Mouse (Mus musculus) effector memory CD4-positive, alpha-beta T cell, adult 5 months (primary cell): ENCODE measurements around the gene Ugt1a8. TPM values are rescaled to one million over a fixed set of nuclear protein-coding genes. Genes with fewer than 3 reads are reported as not detected.

Experiments used
- polyA plus RNA-seq: library from polyadenylated mRNA; unstranded; fragments of 100-300 nt; shearing (Covaris generic); gene quantifications from one replicate; pipeline ENCODE4 v1.2.1, GENCODE M21; 2017

The Ugt1a8 gene
- not detected for polyA plus RNA-seq

DNA sequence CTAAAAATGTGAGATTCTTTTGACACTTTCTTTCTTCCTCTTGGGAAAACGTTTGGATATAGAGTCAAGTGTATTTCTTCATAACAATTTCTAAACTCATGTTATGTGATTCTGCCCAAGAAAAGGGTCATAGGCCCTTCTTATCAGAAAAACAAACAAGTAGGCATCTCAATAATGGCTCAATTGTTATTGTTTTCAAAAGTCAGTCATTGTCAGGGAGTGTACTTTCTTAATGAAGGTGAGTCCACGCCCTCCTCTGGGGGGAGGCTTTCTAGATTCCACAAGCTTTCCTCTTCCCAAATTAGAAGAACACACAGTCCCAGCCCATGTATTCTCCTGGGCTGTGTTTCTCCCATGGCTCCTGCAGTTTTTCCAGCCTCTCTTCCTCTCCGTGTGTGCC lies at the start of gene Ugt1a8:
Gene Ugt1a8 (plus strand): TSS at position 301 of the 400 bp plus-strand sequence.

DNA sequence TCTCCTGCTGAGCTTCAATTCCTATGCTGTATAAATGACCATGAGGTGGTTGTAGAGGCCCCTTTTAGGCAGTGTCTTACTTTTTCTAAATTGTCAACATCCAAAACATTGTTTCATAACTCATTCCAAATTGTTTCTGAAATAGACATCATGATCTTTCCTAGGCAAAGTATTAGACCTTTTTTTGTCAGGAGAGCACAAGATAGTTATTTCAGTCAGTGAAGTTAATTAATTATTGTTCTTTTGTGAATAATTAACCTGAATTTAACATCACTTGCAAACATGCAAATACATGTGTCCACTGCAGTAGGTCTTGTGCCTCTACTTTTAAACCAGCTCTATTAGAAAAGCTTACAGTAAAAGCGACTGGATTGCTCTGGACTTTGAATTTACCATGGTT lies 32.5 kb upstream of the Ugt1a8 start, which contains the start of gene Ugt1a10:
Gene Ugt1a10 (plus strand): TSS at position 301 of the 400 bp plus-strand sequence.

GRCm38 (mm10) chr1:88070495-88070894 lies 17.1 kb upstream of the Ugt1a8 start, which contains the start of gene Ugt1a9:
Gene Ugt1a9 (plus strand): TSS chr1:88070800.

DNA sequence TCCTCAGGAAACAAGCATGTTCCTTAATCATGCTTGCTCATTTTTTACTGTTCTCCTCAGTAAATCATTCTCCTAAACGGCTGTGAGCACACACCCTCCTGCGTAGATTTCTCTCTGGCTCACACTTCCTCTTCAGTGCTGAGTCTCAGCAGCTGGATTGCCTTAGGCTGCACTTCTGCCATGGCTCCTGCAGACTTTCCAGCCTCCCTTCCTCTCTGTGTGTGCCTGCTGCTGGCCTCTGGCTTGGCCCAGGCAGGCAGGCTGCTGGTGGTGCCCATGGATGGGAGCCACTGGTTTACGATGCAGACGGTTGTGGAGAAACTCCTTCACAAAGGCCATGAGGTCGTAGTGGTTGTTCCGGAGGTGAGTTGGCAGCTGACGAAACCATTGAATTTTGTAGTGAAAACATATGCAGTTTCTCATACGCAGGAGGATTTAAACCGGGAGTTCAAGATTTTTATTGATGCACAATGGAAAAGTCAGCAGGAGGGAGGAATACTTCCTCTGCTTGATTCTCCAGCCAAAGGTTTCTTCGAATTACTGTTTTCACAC lies 7.4 kb downstream of the Ugt1a8 start, which contains the start of gene Ugt1a7c:
Gene Ugt1a7c (plus strand): TSS at position 122 of the 552 bp plus-strand sequence.

DNA sequence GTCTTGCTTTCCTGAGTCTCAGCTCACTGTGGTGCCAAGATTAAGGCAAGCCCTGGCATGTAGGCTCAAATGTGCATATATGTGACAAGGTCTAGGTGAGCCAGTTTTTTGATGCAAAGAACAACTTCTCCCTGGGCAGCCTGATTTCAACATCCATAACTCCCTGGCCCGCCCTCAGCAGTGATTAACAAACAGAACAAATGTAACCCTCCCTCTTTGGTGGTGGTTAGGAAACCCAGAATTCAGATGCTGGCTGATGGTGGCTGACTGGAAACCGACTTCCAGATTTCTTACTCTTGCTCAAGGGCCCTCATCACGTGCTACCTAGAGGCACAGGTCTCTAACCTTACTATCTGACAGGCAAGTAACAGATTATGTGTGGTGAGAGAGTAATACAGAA lies 15.4 kb downstream of the Ugt1a8 start, which contains the start of gene Ugt1a6b:
Gene Ugt1a6b (plus strand): TSS at position 234 of the 400 bp plus-strand sequence.

DNA sequence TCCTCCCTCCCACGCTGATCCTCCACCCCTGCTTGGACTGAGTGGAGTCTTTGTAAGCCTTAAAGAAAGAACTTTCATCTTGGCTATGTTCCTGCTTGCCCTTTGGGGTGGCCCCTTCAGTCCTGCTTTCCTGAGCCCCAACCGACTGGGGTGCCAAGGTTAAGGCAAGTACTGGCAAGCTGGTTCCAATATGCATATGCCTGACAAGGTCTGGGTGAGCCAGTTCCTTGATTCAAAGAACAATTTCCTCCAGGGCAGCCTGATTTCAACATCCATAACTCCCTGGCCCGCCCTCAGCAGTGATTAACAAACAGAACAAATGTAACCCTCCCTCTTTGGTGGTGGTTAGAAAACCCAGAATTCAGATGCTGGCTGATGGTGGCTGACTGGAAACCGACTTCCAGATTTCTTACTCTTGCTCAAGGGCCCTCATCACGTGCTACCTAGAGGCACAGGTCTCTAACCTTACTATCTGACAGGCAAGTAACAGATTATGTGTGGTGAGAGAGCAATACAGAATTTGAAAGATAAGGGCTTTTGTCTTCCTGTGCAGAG lies 46.9 kb downstream of the Ugt1a8 start, which contains the start of gene Ugt1a6a:
Gene Ugt1a6a (plus strand): TSS at position 353 of the 555 bp plus-strand sequence.

DNA sequence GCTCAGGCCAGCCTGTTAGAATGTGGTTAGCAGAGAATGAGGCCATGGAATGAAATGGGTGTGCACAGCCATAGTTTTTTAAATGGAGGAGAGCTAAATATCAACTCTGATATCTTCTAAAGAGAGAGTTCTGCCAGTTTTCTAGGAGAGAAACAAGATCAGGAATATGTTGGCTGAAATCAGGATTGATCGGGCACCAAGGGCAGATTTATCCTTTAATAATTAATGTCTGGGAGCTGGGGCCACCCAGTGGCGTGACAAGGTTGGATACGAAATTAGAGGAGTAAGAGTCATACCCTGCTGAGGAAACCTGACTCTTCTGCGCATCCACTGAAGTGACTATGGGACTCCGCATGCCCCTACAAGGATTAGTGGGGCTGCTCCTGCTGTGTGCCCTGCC lies 78.1 kb downstream of the Ugt1a8 start, which contains the start of gene Ugt1a5:
Gene Ugt1a5 (plus strand): TSS at position 302 of the 400 bp plus-strand sequence.

DNA sequence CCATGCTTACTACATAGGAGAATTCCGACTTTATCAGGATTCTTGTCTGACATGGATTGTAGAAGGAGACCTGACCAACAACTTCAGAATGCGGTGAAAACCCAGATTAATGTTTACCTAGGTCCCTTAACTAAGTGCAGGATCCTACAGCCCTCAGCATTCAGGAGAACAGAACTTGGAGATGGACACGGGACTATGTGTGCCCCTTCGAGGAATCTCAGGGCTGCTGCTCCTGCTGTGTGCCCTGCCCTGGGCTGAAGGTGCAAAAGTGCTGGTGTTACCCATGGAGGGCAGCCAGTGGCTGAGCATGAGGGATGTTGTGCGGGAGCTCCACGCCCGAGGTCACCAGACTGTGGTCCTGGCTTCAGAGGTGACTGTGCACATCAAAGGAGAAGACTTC lies 112.8 kb downstream of the Ugt1a8 start, which contains the start of gene Ugt1a2:
Gene Ugt1a2 (plus strand): TSS at position 146 of the 400 bp plus-strand sequence.

DNA sequence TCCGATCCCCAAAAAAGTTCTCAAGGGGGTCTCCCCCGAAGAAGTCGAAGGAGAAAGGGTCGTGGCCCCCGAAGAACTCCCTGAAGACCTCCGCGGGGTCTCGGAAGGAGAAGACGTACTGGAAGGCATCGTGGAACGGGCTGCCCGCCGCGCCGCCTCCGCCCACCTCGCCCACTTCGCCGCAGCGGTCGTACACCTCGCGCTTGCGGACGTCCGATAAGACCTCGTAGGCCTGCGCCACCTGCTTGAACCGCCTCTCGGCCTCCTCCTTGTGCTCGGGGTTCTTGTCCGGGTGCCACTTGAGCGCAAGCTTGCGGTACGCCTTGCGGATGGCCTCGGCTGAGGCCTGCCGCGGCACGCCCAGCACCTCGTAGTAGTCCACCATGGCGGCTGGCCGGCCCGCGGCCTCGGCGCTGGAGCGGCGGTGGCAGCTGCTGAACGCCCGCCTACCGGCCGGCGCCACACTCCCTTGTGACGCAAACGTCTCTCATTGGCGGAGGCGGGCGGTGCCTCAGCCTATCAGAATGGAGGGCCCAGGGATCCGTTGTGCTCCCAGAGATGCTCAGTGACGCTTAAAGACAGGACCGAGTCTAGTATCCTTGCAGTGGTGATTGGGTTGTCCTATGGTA lies 117.8 kb downstream of the Ugt1a8 start, which contains the start of gene Dnajb3:
Gene Dnajb3 (minus strand): TSS at position 489 of the 629 bp plus-strand sequence.

DNA sequence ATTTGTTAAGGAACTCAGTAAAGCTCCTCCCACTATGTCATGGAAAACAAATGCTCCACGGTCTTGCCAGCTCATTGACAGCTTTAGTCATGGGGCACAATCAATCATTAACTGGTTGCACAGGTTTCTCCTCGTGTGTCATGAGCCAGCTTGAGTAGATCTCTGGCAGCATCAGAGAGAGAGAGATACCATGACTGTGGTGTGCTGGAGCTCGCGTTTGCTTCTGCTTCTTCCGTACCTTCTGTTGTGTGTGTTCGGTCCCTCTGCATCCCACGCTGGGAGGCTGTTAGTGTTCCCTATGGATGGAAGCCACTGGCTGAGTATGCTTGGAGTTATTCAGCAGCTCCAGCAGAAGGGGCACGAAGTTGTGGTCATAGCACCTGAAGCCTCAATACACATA lies 124.2 kb downstream of the Ugt1a8 start, which contains the start of gene Ugt1a1:
Gene Ugt1a1 (plus strand): TSS at position 148 of the 400 bp plus-strand sequence.

DNA sequence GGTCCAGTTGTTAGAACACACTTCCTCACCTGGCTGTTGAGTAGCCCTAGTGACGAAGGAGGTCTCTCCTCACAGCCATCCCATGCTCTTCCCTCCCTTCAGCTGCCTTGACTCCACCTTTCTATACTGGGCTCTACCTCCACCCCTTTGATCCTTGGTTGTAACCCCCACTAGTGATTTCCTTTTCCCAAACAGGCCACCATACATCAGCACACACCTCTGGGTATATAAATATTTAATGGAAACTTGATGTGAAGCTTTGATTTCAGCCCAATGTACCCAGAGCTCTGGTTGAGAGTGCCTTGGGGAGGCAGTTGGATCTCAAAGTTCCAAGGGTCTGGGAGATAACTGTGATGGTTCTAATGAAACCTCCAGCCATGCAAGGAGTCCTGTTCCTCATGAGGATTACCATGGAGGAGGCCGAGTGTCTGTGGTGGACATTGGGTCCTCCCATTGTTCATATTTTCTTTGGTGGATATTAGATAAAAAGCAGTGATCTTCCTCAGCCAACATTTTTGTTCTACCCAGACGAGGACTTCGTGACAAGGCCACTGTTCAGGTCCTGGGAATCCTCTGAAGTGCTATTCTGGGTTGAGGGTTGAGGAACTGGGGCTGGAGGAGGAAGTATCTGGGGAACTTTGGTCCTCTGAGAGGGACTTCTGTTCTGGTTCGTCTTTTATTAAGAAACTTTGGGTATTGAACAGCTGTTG lies 139.2 kb downstream of the Ugt1a8 start, which contains the start of gene Mroh2a:
Gene Mroh2a (plus strand): TSS at position 317 of the 710 bp plus-strand sequence.

Other genes starting within 250 kb of the Ugt1a8 start
- gene Dgkd, start 234.5 kb upstream of the Ugt1a8 start, polyA plus RNA-seq, result 108 TPM
- 12.6 TPM for gene Usp40, start 79.3 kb upstream of the Ugt1a8 start, polyA plus RNA-seq
- gene Ugt1a10, start 32.4 kb upstream of the Ugt1a8 start, polyA plus RNA-seq, result not detected
- not detected for gene Ugt1a9, start 17.0 kb upstream of the Ugt1a8 start, polyA plus RNA-seq
- gene Ugt1a7c, start 7.2 kb downstream of the Ugt1a8 start, polyA plus RNA-seq, result not detected
- gene Ugt1a6b, start 15.4 kb downstream of the Ugt1a8 start, polyA plus RNA-seq, result not detected
- 0.52 TPM for gene Ugt1a6a, start 47.0 kb downstream of the Ugt1a8 start, polyA plus RNA-seq
- not detected for gene Ugt1a5, start 78.2 kb downstream of the Ugt1a8 start, polyA plus RNA-seq
- not detected for gene Ugt1a2, start 112.8 kb downstream of the Ugt1a8 start, polyA plus RNA-seq
- gene Dnajb3, start 118.0 kb downstream of the Ugt1a8 start, polyA plus RNA-seq, result not detected
- not detected for gene Ugt1a1, start 124.1 kb downstream of the Ugt1a8 start, polyA plus RNA-seq
- 0.77 TPM for gene Mroh2a, start 139.2 kb downstream of the Ugt1a8 start, polyA plus RNA-seq
- gene Hjurp, start 189.8 kb downstream of the Ugt1a8 start, polyA plus RNA-seq, result 89.4 TPM
- gene Trpm8, start 189.8 kb downstream of the Ugt1a8 start, polyA plus RNA-seq, result not detected